Mouse (Mus musculus) kidney, adult 9 months (tissue): ENCODE results near the gene Tha1.

ENCODE experiments used
- DNase-seq: peaks from one replicate; pipeline ENCODE4 v3.0.0; 2022

Gene Tha1

GRCm38 (mm10) chr11:117872861-117873608, at the start of gene Tha1:
Gene Tha1 (minus strand): TSS chr11:117873481.
- DNase-seq, result peak; percentile 87

- peak; percentile 62 for DNase-seq
These were observed 45.9 kb upstream of the Tha1 start for GRCm38 (mm10) chr11:117919211-117919610.

- DNase-seq, result no peak
These were observed 45.3 kb upstream of the Tha1 start for GRCm38 (mm10) chr11:117918541-117918940.

GRCm38 (mm10) chr11:117915837-117916236, 42.6 kb upstream of the Tha1 start:
- no peak for DNase-seq

DNA sequence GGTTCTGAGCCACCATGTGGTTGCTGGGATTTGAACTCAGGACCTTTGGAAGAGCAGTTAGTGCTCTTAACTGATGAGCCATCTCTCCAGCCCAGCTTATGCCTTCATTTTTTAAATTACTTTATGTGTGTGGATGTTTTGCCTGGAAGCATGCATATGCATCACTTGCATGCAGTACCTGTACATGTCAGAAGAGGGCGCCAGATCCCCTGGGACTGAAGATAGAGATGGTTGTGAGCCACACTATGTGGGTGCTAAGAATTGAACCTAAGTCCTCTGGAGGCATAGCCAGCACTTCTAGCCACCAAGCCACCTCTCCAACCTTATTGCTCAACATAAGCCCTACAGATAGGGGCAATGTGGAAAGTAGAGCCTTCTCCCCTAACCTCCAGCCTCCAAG, 42.1 kb upstream of the Tha1 start:
- no peak for DNase-seq

DNA sequence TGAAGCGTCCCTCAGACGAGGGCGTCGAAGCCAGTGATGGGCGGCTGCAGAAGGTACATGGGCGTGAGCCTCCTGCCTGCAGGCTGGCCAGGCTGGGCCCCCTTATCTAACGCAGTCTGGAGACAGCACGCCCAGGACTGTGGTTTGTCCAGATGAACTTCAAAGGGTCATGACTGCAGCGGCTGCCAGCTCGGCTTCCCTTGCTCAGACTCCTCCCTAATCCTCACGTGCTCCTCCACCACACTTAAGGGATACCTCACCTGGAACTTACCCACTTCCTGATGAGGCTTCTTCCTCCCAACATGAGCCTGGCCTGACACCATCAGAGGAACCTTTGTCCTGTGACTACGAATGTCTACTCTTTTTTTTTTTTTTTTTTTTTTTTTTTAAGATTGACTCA, 41.2 kb upstream of the Tha1 start:
- DNase-seq, result no peak

GRCm38 (mm10) chr11:117912684-117913352, 39.5 kb upstream of the Tha1 start:
- peak; percentile 85 for DNase-seq

DNA sequence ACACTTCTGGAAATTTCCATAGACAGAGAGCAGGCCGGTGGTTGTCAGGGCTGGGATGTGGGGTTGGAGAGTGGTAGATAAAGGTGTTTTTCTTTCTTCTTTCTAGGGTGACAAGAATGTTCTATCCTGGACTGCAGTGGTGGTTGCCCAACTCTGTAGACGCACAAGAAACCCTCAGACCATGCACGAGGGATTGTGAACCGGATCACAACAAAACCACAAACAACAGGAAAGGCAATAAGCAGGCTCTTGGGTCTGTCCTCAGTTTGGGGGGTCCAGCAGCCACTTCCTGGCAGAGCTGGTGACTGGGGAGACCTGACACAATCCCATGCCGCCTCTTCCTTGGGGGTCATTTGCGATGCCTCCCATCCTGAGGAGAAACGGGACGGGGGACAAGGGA, 36.1 kb upstream of the Tha1 start:
- no peak for DNase-seq

GRCm38 (mm10) chr11:117904442-117904841, 31.2 kb upstream of the Tha1 start:
- no peak for DNase-seq

DNA sequence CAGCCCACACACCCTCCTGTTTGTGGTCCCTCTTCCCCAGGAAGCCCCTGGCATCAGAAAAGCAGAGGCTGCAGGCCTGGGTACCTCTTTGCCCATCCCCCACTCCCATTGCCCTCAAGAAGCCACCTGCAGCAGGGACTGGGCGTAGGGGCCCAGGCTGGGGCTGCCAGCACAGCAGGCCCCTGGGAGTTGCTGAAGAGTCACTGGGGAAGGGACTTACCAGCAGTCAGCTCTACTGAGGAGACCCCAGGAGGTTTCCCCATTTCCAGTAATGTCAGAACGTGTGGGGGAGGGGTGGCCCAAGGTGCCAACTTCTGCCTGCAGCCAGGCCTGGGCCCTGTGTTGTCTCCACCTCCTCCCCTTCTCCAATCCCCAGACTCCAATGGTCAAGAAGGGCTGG, 29.0 kb upstream of the Tha1 start:
- DNase-seq, result no peak

GRCm38 (mm10) chr11:117896533-117896932, 23.3 kb upstream of the Tha1 start:
- DNase-seq, result no peak

DNA sequence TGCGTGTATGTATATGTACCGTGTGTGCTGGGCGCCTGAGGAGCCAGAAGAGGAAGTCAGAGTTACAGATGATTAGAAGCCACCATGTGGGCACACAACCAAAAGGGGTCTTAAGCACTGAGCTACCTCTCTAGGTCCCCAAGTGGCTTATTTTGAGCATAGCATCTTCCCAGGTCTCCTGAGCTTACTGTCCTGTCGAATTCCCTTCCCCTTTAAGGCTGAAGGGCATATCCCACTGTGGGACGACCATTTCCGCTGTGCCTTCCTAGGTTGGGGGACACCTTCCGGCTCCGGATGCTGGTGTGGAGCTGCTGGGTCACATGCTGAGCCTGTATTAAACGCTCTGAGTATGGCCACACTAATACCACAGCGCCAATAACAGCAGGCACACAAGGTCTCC, 21.4 kb upstream of the Tha1 start:
- no peak for DNase-seq

DNA sequence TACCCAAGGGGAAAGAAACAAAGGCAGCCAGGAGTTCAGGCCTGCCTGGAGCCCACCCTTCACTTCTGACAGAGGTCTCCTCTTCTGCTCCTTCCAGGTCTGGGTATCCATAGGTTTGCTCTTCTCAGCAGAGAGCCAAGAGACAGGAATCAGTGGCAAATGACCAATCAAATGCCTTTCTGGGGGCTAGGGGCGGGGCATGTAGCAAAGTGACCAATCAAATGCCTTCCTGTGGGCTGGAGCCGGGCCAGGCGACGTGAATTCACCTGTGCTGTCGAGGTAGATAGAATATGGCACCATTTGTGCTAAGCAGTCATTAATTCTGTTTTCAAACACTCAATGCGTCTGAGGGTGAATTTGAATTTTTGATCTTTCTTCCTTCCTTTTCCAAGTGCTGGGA, 18.9 kb upstream of the Tha1 start:
- DNase-seq, result no peak

DNA sequence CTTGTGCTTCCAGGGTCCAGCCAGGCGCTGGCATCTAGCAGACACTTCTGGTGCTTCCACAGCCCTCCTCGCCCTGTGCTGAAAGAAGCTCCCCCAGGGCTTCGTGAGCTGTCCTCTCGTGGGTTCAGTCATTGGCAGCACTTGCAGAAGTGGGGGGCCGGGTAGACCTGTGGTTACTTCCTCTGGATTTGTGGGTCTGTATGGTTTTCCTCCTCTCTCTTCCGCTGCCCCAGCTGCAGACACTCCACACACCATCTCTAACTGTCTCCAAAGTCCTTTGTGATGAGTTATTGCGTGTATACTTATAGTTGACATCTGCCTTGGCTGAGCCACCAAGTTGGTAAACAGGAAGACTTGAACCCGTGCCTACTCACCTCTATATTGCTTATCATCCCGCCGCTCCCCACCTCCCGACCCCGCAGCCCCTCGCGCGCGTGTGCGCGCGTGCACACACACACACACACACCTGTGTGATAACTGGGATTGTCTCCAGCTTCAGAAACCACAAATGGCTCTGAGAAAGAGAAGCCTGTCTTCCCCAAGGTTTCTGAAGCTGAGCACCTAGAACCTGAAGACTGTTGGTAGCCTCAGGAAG, 18.4 kb upstream of the Tha1 start:
- DNase-seq, result no peak

DNA sequence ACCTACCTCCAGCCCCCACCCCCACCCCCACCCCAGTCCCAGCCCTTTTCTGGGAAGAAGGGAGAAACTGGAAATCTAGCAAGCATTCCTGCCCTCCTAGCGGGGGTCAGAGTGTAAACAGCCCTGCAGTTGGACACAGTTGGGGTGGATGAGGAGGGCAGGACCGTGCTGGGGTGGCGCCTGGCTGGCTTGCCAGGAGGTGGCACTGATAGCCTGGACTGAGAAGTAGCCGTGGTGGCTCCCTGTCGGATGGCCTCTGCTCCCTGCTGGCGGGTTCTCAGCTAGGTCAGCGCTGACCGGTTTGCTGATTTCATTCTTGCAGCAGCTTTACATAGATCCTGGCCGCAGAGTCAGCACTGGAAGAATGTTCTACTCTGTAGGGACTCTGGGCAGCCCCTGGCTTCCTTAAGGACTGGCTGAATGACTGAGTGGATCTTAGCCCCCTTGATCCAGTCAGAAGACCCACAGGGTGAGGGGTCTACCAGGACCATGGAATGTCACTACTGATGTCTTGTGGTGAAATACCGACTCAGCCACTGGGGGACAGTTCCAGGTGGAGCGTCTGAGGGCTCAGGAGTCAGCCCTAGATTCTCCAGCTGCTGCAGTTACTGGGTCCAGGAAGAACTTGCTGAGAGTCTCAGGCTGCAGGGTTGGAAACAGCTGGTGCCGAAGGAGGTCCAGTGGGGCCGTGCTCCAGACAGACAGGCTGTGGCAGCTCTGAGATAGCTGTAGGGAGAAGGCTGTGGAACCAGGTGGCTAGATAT, 17.4 kb upstream of the Tha1 start:
- DNase-seq, result peak; percentile 44

GRCm38 (mm10) chr11:117889887-117890340, 16.6 kb upstream of the Tha1 start:
- DNase-seq, result no peak

- no peak for DNase-seq
These were observed 15.9 kb upstream of the Tha1 start for GRCm38 (mm10) chr11:117888853-117889822.

GRCm38 (mm10) chr11:117888168-117888852, 15.0 kb upstream of the Tha1 start:
- DNase-seq, result no peak

GRCm38 (mm10) chr11:117886000-117886399, 12.7 kb upstream of the Tha1 start:
- DNase-seq, result no peak

- peak; percentile 38 for DNase-seq
These were observed 8.9 kb upstream of the Tha1 start for GRCm38 (mm10) chr11:117882208-117882607.

DNA sequence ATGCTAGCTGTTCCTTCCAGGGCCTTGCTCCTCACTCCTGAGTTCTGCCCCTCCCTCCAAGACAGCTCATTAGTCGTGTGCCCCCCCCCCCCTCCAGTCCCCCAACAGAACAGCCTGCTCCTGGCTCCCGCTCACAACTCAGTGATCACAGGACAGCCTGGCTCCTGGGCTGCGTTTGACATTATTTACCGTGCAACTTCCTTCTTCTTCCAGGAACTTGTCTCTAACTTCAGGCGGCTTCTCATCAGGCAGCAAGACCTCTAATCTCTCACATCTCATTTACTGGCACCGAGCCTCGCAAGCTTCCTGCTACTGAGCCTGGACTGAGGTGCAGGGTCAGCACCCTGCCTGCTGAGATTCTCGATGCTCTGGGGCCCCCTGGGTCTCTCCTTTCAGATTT, 8.5 kb upstream of the Tha1 start:
- DNase-seq, result peak; percentile 73

DNA sequence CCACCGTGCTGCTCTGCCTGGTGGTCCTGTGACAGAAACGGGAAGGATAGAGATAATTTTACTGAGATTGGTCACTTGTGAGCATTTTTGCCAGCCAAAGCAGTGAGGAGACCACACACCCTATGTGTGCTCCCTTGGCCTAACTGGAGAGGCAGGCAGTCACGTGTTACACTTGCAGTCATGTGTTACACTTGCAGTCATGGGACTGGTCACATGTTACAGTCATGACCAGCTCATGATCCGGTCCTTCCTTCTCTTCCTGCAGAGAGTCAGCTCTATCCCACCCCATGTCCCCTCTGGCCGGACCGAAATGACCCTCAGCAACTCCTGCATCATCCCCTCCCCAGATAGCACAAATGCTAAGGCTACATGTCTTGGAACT, 7.7 kb upstream of the Tha1 start:
- DNase-seq, result no peak
